Mouse (Mus musculus): Measurements from ENCODE around the gene Taok2.
"Not testable (repeated sequence)": the region's sequence is repeated elsewhere in the genome, so short reads cannot be mapped to it uniquely, and the experiment has no call there.

Taok2 gene

GRCm38 (mm10) chr7:126884286-126885164 is at the start of gene Taok2:
Taok2 (minus strand) TSS chr7:126884703.
- peak; percentile 98 to 99 for DNase-seq

DNA sequence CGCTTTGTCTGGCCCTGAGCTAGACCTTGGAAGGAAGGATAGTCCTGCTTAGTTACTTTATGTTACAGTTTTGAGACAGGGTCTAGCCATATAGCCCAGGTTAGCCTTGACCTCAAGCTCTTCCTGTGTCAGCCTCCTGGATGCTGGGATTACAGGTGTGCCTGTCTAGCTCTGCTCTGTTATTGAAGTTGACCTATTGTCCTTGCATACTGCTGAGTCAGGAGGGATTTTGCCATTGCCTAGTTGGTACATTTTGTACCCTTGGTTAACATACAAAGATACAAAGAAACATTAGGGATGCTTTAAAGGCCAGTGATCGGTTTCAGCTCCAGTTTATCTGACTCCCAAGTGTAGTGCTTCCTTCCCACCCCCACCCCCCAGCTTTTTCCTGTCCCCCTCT is 48.1 kb upstream of the Taok2 start:
- no peak for DNase-seq

DNA sequence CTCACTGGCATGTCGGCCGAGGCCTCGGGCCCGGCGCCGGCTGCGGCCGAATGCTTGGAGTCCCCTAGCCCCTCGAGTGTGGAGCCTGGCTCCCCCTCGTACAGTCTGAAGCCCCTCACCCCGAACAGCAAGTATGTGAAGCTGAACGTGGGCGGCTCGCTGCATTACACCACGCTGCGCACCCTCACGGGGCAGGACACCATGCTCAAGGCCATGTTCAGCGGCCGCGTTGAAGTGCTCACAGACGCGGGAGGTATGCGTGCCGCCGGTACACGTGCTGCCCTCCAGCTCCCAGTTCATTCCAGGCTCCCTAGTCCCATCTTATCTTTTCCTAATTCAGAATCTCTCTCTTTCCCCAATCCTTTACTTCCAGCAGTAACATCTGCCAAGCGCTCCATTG is 44.5 kb upstream of the Taok2 start:
- no peak for DNase-seq

DNA sequence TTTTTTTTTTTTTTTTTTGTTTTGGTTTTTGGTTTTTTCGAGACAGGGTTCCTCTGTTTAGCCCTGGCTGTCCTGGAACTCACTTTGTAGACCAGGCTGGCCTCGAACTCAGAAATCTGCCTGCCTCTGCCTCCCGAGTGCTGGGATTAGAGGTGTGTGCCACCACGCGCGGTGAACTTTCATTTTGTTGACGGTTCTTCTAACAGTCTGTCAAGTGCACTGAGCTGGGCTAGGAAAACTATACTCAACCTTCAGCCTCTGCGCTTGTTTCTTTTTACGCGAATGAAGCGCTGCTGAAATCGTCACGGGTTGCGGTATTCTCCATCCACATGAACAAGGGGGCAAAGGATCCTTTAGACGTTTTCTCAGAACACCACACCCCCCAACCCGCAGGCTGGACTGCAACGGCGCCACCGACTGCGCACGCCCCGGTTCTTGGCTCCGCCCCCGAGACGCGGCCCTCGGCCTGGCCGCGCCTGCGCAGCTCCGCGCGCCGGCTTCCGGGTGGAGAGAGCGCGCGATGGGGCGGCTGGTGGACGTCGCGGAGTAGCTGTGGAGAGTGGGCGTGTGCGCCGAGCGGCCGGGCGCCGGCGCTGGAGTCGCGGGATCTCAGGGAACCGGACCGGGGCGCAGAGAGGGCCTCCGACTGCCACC is 44.0 kb upstream of the Taok2 start, which contains the start of gene Kctd13:
Gene Kctd13, plus strand, starts transcription at position 496 of the 654 bp plus-strand sequence.
- DNase-seq, result peak; percentile 95 to 97

DNA sequence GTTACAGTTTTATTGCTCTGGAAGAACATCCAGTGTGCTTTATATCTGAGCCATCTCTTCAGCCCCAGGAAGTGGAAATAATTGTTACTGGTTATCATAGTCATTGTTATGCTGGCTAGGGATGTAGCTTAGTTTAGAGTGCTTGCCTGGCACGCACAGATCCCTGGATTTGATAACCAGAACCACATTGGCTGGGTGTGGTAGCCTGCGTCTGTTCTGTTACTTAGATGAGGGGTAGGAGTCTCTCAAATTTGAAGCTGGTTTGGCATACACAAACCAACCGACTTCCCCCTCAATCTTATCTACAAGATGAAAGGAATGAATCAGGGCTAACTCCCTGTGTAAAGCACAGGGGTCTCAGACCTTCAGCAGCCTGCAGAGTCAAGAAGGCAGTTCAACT is 41.8 kb upstream of the Taok2 start:
- no peak for DNase-seq

DNA sequence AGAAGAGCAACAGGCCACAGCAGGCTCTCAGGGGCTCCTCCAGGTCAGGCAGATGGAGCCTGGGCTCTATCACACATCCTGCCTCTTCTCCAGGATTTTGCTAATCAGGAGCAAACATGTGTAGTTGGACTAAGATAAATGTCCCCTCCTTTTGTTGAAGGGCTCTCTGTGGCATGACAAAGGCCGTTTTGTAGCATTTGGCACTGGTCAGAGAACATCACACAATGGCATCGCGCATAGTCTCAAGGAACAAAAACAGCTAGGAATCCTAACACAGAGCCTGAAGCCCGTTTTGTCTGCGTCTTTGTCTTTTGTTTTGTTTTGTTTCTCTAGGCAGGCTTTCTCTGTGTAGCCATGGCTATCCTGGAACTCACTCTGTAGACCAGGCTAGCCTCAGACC is 39.5 kb upstream of the Taok2 start:
- no peak for DNase-seq

- DNase-seq, result peak; percentile 77 to 85
Observed at GRCm38 (mm10) chr7:126922624-126923060, 38.1 kb upstream of the Taok2 start, which contains the start of gene Tmem219. Tmem219 (minus strand) TSS chr7:126922917.

GRCm38 (mm10) chr7:126921563-126921962 is 37.1 kb upstream of the Taok2 start:
- DNase-seq, result no peak

- DNase-seq, result no peak
Observed at GRCm38 (mm10) chr7:126919973-126920372, 35.5 kb upstream of the Taok2 start.

- not testable (repeated sequence) for DNase-seq
Observed at GRCm38 (mm10) chr7:126918356-126918755, 33.9 kb upstream of the Taok2 start.

GRCm38 (mm10) chr7:126914844-126915243 is 30.3 kb upstream of the Taok2 start:
- no peak for DNase-seq

DNA sequence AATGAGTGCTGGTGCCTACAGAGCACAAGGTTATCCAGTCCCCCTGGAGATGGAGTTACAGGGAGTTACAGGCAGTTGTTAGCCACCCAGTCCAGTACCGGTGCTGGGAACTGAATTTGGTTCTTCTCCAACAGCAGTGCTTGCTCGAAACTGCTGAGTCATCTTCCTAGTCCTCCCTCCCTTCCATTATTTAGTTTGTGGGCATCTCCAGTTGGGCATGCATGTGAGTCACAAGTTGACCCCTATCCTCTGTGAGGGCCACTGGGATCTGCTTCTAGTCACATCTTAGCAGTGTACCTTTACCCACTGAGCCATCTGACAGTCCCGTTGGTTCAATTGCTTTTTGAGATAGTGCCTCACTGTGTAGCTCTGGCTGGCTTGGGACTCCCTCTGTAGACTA is 21.1 kb upstream of the Taok2 start:
- no peak for DNase-seq

GRCm38 (mm10) chr7:126899781-126900180 is 15.3 kb upstream of the Taok2 start:
- DNase-seq, result not testable (repeated sequence)

DNA sequence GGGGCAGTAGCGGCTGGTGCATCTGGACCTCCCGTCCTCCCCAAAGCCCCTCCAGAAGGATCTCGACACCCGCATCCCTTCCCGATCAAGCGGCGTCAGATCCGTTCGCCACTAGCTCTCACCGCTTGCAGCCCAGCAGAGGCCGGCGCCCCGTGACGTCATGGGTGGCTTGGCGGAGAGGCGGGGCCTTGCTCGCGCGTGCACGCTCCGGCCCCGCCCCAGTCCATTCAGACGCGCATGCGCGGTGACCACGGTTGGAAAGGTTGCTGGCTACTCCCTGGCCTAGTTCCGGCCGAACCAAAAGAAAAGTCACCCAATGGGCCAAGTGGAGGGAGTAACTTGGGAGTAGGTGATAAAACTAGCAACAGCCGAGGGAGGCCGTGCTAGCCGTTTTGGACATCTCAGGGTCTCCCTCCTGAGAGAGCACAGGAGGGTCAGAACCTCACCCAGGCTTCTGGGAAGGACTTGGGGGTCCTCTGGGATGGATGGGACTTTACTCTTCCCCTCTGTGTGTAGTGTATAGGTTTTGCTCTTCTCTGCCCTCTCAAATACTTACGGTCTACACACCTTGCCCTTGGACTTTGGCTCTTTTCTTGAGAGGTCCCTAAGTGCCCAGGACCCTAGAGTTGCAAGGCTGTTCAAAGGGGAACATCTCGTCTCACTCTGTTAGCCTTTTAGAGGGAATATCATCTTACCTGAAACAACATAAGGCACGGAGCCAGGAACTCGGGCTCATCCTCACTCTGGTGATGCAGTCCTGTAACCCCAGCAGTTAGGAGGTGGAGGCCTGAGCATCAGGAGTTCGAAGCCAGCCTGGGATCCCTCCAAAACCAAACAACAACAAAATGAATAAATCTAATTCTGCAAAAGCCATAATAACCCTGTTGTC is 13.8 kb upstream of the Taok2 start:
- DNase-seq, result peak; percentile 99

DNA sequence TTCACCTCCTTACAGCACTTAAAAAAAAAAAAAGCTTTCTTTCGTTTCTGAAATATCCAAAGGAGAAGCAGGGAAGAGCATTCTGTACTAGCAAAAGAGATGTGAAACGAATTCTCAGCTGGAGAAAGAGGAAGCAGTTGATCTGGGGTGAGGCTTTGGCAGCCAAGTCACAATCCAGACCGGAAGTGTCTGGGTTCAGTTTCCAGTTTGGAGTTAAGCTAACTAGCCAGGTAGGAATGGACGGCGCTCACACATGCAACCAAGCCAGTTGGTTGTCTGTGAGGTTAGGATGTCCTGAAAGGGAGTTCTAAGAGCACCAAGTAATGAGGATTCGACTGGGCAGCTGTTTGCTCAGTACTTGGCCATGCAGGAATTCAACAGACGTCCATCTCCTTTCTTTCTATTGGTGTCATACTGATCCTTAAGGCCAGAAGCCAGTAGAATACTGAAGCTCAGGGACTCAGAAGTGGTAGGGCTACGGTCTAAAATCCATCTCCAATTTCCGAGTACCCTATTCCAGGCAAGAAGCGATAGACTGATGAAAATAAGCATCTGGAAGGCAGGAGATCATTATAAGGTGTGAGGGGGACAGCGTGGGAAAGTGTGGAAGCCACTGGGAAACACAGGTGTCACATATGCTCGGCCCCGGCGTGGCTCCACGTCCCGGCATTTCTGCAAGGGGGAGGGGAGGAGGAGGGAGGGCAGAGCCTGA is 13.0 kb upstream of the Taok2 start:
- DNase-seq, result peak in 1 of 2 experiments; percentile 34

DNA sequence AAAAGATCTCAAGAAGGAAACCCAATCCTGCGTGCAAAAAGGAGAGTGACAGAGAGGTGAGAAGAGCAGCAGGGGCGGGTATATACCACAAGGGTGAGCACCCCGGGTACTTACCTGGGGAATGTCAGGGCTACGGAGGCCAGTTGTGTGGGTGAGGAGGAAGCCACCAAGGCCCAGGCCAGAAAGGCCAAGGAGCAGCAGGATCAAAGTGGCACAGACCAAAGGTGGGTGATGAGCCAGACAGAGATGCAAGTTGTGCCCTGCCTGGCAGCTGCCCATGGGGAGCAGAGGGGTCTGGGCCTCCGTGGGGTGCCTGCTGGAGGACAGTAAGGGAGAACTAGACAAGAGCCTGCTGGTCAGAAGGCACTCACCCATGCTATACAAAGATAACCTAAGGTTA is 12.4 kb upstream of the Taok2 start:
- DNase-seq, result no peak

- peak in 1 of 2 experiments; percentile 48 for DNase-seq
Observed at GRCm38 (mm10) chr7:126888852-126889251, 4.3 kb upstream of the Taok2 start.

GRCm38 (mm10) chr7:126887281-126887680 is 2.8 kb upstream of the Taok2 start:
- DNase-seq, result no peak

GRCm38 (mm10) chr7:126883731-126884181 is 747 bp downstream of the Taok2 start:
- peak; percentile 40 to 51 for DNase-seq

DNA sequence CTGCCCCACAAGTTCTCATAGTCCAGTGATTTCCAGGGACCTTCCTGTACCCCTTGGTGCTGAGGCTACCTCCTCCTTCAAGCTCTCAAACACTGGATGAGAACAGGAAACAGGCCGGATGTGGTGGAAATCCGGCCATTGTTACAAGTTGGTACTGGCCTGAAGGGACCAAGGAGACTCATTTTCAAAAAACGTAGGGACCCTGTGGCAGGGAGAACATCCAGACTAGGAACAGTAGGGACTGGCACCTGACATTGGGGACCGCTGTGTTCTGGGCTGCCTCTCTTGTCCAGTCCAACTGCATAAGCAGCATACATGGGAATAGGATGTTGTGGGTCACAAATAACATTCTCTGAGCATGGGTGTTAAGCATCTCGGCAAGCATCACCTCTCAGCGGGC is 3.5 kb downstream of the Taok2 start:
- peak in 1 of 2 experiments; percentile 55 for DNase-seq

DNA sequence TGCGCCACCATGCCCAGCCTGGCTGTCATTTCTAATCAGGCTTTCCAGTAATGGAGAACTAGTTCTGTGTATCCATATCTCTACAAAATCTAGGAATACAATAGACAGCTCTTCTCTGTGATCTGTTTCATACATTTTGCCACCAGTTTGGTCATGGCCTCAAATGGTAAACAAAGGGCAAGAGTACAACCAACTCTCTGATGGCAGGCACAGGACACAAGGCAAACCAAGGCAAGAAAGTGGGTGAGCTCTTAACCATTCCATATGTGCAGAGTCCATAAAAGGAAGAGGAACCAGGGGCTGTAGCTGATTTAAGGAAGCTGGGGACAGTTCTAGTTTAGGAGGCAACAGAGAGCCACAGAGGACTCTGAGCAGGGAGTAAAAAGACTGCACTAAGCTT is 7.3 kb downstream of the Taok2 start:
- DNase-seq, result no peak

- no peak for DNase-seq
Observed at GRCm38 (mm10) chr7:126870520-126870891, 14.0 kb downstream of the Taok2 start.
